Mouse (Mus musculus): ENCODE measurements around the gene Pfkfb3.
A peak's percentile ranks its signal among the peaks of the same experiment; 100 is the strongest.

DNA sequence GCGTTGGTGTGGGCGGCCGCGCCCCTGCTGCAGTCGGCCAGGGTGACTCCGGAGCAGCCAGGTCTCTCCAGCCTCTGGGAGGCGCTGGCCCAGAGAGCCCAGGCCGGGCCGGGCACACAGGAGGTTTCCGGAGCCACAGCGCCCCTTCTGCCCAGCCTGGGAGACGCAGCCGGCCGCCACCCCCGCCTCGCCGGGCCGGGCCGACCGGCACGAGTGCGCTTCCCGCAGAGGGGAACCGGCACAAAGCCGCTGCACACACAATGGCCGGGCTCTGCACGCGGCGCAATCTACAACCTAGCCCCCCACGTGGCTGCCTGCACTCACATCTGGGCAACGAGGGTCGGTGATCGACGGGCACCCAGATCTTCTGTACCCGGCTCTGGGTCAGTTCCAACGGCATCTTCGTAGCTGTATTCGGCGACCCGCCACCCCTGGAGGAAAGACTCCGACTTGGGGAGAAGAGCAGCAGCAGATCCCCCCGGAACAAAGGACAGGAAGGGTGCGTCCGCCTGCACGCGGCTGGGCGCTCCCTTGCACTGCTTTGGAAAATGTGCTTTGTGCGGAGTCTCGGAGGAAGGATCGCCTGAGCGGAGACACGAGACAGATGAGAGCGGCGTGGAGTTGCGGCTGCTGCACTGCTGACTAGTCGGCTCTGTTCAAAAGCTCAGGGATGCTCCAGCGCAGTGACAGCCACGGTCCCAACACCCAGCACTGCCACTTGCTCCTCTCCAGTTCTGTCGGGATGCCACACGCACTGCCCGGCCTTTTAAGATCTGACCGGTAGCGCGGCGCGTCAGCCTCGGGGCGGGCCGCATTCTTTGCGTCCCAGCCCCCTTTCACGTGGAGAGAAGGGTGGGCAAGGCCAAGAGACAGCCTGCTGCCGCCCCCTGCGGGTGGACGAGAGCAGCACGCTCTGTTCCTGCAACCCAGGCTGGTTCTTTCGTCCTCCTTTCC lies 52.3 kb downstream of the Pfkfb3 start:
- peak; percentile 96 for TF ChIP-seq CTCF (IDR thresholded peaks at IDR 0.05; ENCODE audit: low read depth, low read length)
- TF ChIP-seq POLR2A (IDR thresholded peaks at IDR 0.05; ENCODE audit: extremely low read depth, insufficient read depth, low read length), result peak; percentile 95
